Mouse (Mus musculus): ENCODE measurements at regions not wholly inside any gene's neighbourhood (a gene's known extent, or its start where the extent isn't known, plus 50 kb on each side); places are given as distances from the start of the nearest gene placed in this dataset.

DNA sequence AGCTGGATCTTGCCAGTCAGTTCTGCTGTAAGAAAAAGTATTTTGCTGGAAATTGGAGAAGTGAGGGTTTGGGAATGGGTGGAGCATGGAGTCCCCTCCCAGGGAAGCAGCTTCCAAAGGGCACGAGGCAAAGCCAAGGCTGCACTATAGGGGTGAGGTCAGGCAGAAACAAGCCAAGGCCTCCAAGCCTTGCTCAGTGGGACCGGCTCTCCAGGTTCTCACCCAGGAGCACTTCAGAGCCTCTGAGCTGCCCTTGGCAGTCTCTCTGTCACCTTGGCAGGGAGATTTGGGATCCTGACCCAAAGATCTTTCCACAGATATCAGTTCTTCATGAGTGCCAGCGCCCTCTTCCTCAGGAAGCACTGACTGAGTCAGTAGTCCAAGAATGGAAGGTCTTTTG lies 116.5 kb downstream of the Bdh1 start:
- TF ChIP-seq GATA1 (IDR thresholded peaks at IDR 0.05; ENCODE audit: borderline replicate concordance, low read length): no peak
- TF ChIP-seq FLI1 (IDR thresholded peaks at IDR 0.05; ENCODE audit: low read length): no peak
